Mouse (Mus musculus) hindbrain, embryonic 13.5 days (tissue): ENCODE measurements around the gene Mettl16. TPM values are rescaled to one million over a fixed set of nuclear protein-coding genes. Genes with fewer than 3 reads are reported as not detected.

Experiments used
- ATAC-seq: fragments of 200-750 bp; cut with Nextera tagmentation; 2 replicates; pipeline ENCODE4 v1.8.0; 2017; ENCODE audit warnings: moderate TSS enrichment; ENCODE audit not compliant: low FRiP score
- H3K27ac ChIP-seq: fragments of 300-500 bp; sonication (generic); 2 replicates; pipeline ENCODE4 v1.5.1; 2015; ENCODE audit warnings: inconsistent platforms, mild to moderate bottlenecking, moderate library complexity
- H3K27me3 ChIP-seq: fragments of 300-500 bp; sonication (generic); 2 replicates; pipeline ENCODE4 v1.6.1; 2015; ENCODE audit warnings: mild to moderate bottlenecking, inconsistent platforms
- H3K36me3 ChIP-seq: fragments of 300-500 bp; sonication (generic); 2 replicates; pipeline ENCODE4 v1.6.1; 2015; ENCODE audit warnings: mild to moderate bottlenecking, inconsistent platforms
- H3K4me1 ChIP-seq: fragments of 300-500 bp; sonication (generic); replicated peaks from 2 replicates; pipeline ENCODE4 v1.6.1; 2015; ENCODE audit warnings: inconsistent platforms
- H3K4me2 ChIP-seq: fragments of 300-500 bp; sonication (generic); 2 replicates; pipeline ENCODE4 v1.6.1; 2015; ENCODE audit warnings: inconsistent platforms, mild to moderate bottlenecking, moderate library complexity
- H3K4me3 ChIP-seq: fragments of 300-500 bp; sonication (generic); 2 replicates; pipeline ENCODE4 v1.5.1; 2015; ENCODE audit warnings: mild to moderate bottlenecking, inconsistent platforms
- H3K9ac ChIP-seq: fragments of 300-500 bp; sonication (generic); 2 replicates; pipeline ENCODE4 v1.6.1; 2015; ENCODE audit warnings: mild to moderate bottlenecking, inconsistent platforms
- H3K9me3 ChIP-seq: fragments of 300-500 bp; sonication (generic); 2 replicates; pipeline ENCODE4 v1.6.1; 2016; ENCODE audit warnings: inconsistent platforms
- WGBS: fragments of 180-500 bp; shearing (Covaris S2); methylation state at CpG from one replicate; pipeline ENCODE4 v1.1.7; 2015; 5-methylcytosine and 5-hydroxymethylcytosine counted together
- polyA plus RNA-seq: library from polyadenylated mRNA; unstranded; fragments of >200 nt; fragmentation: Nextera tagmentation; extraction: Ambion mirVana; gene quantifications from 2 replicates; pipeline ENCODE4 v1.2.1, GENCODE M21; 2015

The Mettl16 gene
- polyA plus RNA-seq, 1 experiment from 2014 or later = 55.4 TPM

DNA sequence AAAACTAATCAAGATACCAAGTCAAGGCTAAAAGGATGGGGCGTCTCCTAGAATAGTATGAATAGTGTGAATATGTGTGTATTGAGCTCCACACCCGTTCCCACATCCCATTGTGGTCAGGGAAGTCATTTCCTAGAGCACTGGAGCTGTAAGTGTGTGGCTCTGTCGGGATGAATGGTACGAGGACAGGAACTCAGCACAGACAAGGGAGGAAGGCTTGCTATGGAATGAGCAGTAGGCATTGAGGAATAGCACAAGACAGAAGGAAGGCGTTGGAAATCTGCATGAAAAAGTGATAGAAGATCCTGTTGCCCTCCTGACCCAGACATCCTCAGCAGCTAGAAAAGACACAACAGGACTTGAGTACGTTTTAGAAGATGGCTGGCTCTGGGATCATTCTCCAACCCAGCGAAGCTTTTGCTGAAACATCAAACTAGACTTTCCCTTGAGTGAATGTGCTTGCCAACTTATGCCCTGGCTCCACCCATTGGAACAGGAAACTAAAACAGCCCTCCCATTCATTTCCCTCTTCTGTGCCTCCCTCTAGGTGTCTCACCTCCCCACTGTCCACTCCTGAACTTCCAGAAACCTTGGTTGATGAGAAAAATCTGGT lies 57.3 kb downstream of the Mettl16 start:
- WGBS = 73% methylated on average over 7 of the region's 7 CpGs
- H3K4me2 ChIP-seq = no peak overlapping the region
- no peak overlapping the region for H3K27ac ChIP-seq
- H3K4me1 ChIP-seq = peaks cover 23% of the 10 kb centered on the region
- no peak overlapping the region for H3K9ac ChIP-seq
- no peaks in the 10 kb centered on the region for H3K27me3 ChIP-seq
- ATAC-seq = no peak
- H3K36me3 ChIP-seq = no peaks in the 10 kb centered on the region
- no peaks in the 10 kb centered on the region for H3K9me3 ChIP-seq
- H3K4me3 ChIP-seq = no peak overlapping the region

DNA sequence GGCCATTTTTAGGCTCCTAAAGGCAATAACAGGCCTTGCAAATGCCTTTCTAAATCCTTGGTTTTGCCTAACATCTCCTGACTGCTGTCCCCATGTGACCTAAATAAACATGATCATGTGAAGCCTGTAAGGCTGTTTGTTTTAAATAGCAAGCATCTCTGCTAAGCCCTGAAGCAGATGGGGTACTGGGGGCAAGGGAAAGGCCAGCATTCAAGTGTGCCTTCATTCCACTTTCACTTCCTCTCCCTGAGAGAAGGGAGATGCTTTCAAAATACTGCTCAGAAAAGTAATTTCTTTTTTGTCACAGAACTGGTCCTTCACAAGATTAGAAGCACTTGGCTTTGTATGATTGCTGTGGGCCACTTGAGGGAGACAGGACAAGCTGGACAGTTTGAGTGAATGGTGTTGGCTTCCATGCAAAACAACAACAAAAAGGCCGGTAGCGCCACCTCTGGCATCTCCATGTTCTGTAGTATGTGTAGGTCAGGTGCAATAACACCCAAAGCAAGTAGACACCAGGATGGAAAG lies 57.8 kb downstream of the Mettl16 start:
- Histone ChIP-seq H3K4me1 (peaks cover 28% of the 10 kb centered on the region), H3K36me3 (no peaks in the 10 kb centered on the region), H3K27ac (no peak overlapping the region), H3K27me3 (no peaks in the 10 kb centered on the region), H3K9ac (no peak overlapping the region), H3K4me3 (no peak overlapping the region; the same call in 1 of the 2 replicates), H3K9me3 (no peaks in the 10 kb centered on the region), H3K4me2 (peak overlapping the region; percentile 80; the same call in 1 of the 2 replicates)
- WGBS = 26% methylated on average over 2 of the region's 2 CpGs
- no peak for ATAC-seq

DNA sequence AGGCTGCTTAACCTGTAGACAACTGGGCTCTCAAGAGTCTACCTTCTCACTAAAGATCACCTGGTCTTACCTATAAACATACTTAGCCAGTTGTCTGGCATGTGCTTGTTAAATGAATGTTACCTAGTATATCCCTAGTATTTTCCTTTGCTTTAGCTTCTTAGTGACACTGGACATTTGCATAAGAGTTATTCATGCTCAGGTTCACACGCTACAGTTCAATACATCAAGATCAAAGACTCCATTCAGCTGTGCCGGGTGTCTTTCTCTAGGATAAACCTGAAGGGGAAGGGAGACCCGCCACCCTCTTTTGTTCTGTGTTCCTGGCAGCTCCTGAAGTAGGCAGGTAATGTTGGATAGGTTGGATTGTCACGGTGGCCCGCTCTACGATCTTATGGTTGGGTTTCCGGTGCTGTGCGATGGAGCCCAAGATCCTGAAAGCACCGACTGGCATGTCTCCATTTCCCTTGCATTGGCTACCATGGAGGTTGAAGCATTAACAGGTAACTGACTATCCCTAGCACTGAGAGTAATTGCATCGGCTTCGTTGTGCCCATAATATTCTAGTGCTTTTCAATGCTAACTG lies 58.4 kb downstream of the Mettl16 start:
- peak overlapping the region; percentile 97; the same call in 1 of the 2 replicates for H3K27ac ChIP-seq
- H3K36me3 ChIP-seq = no peaks in the 10 kb centered on the region
- ATAC-seq = no peak
- peak overlapping the region; percentile 58 for H3K9ac ChIP-seq
- 11% methylated on average over 11 of the region's 11 CpGs for WGBS
- peak overlapping the region; percentile 80 for H3K4me2 ChIP-seq
- H3K4me1 ChIP-seq = peaks cover 34% of the 10 kb centered on the region
- H3K9me3 ChIP-seq = no peaks in the 10 kb centered on the region
- peak overlapping the region; percentile 96 for H3K4me3 ChIP-seq
- H3K27me3 ChIP-seq = no peaks in the 10 kb centered on the region

DNA sequence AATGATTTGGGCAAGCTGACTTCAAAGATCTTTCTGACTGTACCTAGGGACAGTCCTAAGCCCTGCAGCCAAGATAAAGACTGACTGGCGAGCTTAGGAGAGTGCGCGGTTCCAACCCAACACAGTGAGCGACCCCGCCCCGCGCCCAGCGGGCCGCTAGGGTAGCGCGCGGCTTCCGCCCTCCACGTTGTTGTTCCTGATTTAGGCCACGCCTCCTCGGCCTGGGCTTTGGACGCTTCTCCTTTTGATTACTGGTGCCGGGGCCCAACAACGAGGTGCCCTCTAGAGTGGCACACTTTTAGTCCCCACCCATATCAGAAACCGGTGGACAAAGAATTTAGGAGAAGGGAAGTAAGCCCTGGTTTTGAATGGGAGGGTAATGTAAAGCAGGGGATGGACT lies 59.2 kb downstream of the Mettl16 start:
- H3K27ac ChIP-seq = peak overlapping the region; percentile 97
- no peaks in the 10 kb centered on the region for H3K9me3 ChIP-seq
- ATAC-seq = peak; percentile 53
- H3K4me2 ChIP-seq = peak overlapping the region; percentile 80
- H3K4me1 ChIP-seq = peaks cover 42% of the 10 kb centered on the region
- peak overlapping the region; percentile 58 for H3K9ac ChIP-seq
- under 1% methylated on average over 20 of the region's 20 CpGs for WGBS
- H3K4me3 ChIP-seq = peak overlapping the region; percentile 96
- H3K27me3 ChIP-seq = no peaks in the 10 kb centered on the region
- no peaks in the 10 kb centered on the region for H3K36me3 ChIP-seq

DNA sequence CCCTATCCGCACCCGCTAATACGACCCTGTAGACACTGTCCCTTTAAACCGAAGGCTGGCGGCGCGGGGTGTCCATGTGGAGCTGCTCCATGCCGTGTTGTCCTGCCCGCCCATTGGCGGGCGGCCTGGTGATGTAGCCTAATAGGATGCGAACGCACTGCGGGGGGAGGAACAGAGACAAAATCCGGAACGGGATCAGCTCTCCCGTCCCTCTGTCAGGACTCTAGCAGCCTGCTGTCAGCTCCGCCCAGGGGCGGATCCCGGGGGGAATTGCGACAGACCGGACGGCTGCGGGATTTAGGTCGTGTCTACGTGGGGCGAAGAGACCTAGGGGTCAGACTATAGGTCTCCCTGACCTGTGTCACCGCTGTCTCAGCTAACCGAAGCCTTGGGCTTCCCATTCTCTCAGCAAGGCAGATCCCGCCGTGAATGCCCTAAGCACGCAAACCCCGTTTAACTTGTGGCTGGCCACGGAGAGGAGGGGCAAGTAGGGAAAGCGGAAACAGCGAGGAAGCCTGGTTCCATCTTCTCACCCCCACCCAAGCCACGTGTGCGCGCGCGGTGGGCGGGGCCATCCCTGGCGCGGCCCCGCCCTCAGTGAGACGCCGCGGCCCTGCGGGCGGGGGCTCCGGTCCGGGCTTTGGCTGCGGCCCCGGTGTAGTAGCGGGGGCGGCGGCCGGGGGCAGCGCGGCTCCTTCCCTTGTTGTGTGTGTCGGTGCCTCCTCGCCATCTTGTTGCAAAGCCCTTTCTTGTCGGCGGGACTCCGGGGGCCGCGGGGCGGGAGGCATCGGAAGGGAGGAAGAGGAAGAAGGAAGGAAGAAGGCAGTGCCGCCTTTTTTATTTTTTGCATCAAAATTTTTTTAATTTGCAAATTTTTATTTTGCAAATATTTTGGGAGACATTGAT lies 59.9 kb downstream of the Mettl16 start, which contains the start of gene Mnt:
Mnt (plus strand) TSS at position 665 of the 906 bp plus-strand sequence.
- peak; percentile 94 for ATAC-seq
- Histone ChIP-seq H3K36me3 (no peaks in the 10 kb centered on the region), H3K4me1 (peaks cover 46% of the 10 kb centered on the region), H3K27ac (peak within 1 kb of the TSS; percentile 97), H3K4me3 (peak within 1 kb of the TSS; percentile 96), H3K4me2 (peak within 1 kb of the TSS; percentile 80), H3K9me3 (no peaks in the 10 kb centered on the region), H3K9ac (peak within 1 kb of the TSS; percentile 98), H3K27me3 (no peaks in the 10 kb centered on the region)
- under 1% methylated on average over 66 of the region's 70 CpGs for WGBS

DNA sequence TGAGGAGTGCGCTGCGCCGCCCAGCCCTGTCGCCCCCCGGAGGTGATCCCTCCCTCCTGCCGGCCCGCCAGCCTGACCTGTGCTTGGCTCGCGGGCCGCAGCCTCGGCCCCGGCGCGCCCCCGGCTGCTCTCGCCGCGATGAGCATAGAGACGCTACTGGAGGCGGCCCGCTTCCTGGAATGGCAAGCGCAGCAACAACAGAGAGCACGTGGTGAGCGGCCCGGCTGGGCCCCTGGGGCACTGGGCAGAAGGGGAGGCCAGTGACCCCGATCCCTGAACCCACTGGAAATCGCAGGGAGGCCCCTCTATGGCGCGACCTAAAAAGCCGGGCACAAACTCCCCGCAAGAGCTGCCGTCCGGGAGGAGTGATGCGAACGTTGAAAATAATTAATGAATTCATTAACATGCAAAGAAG lies 60.6 kb downstream of the Mettl16 start:
- 0 out of 2 replicates have a peak, but pooled peaks have one; percentile 0 for ATAC-seq

DNA sequence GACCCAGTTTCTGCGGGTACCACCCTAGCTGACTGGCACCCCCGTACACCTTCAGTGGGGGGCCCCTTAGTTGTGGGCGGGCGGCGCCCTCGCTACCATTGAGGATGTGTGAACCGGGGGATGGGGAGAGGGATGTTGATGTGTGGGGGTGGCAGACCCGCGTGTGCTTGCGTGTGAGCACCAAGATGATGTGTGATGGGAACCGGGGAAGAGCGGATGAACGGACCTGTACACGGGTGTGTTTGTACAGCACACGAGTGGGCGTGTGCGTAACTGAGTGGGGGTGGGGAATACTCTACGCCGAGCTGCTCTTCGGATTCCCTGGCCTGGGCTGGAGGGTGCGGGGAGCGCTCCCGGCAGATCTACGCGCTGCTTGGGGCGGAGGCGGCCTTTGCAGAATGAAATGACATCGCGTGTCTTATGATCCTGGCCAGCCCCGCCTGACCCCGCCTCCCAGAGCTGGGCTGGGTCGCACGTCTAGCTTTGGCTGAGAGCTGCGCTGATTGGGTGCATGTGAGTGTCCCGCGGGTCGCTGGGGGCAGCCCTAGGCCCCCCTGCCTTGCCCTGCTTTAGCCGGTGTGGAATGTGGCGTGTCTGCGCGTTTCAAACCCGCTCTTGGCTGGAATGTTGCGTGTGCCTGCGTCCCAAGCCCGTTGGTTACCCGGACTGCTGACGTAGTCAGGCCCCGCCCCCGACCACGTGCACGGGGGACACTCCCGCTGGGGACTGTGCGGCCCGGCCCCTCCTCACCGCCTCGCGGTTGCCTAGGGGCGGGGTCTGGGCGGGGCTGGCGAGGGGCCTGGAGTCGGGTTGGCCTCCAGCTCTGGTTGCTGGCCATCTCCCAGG lies 61.2 kb downstream of the Mettl16 start:
- Histone ChIP-seq H3K36me3 (peaks cover 6% of the 10 kb centered on the region; the same call in 1 of the 2 replicates), H3K27ac (peak overlapping the region; percentile 97), H3K4me2 (peak overlapping the region; percentile 80), H3K4me1 (peaks cover 55% of the 10 kb centered on the region), H3K4me3 (peak overlapping the region; percentile 96), H3K9me3 (no peaks in the 10 kb centered on the region), H3K9ac (peak overlapping the region; percentile 98), H3K27me3 (no peaks in the 10 kb centered on the region)
- peak; percentile 66 for ATAC-seq
- WGBS = under 1% methylated on average over 60 of the region's 61 CpGs

More for the DNA sequence above, 60.6 kb downstream of the Mettl16 start:
- H3K4me3 ChIP-seq = peak overlapping the region; percentile 96
- H3K4me1 ChIP-seq = peaks cover 49% of the 10 kb centered on the region
- H3K27me3 ChIP-seq = no peaks in the 10 kb centered on the region
- H3K36me3 ChIP-seq = no peaks in the 10 kb centered on the region
- H3K27ac ChIP-seq = peak overlapping the region; percentile 97
- 1% methylated on average over 35 of the region's 35 CpGs for WGBS
- peak overlapping the region; percentile 98 for H3K9ac ChIP-seq
- no peaks in the 10 kb centered on the region for H3K9me3 ChIP-seq
- peak overlapping the region; percentile 80 for H3K4me2 ChIP-seq

DNA sequence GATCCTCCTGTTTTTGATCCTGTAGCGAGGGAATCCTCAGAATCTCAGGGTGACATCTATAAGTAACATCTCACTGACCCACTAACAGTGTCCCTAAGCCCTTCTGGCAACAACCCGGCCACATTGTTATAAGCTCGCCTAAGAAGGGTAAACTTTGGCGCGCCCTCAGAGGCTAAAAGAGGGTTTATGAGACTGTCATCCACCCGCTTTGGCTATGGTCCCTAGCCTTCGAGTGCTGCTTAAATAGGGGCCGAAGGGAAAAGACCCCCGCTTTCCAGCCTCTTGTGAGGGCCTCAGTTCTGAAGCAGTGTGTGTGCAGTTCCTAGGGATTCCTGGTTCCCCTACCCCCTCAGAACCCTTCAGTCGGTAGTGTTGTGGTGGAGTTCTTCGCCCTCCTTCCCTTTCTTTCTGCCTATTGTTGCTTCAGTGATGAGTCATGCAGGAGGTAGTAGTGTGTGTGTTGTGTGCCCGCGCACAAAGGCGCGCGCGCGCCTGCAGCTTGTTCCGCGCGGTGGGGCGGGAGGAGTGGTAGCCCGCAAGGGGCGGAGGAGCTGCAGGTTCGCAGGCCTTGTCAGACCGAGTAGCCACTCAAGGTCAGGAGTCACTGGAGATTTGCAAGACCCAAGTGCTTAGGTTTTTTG lies 62.0 kb downstream of the Mettl16 start:
- H3K9me3 ChIP-seq = no peaks in the 10 kb centered on the region
- WGBS = under 1% methylated on average over 26 of the region's 26 CpGs
- ATAC-seq = no peak
- H3K27ac ChIP-seq = peak overlapping the region; percentile 97
- H3K9ac ChIP-seq = peak overlapping the region; percentile 98
- H3K4me1 ChIP-seq = peaks cover 63% of the 10 kb centered on the region
- H3K27me3 ChIP-seq = no peaks in the 10 kb centered on the region
- H3K4me3 ChIP-seq = peak overlapping the region; percentile 96
- peaks cover 9% of the 10 kb centered on the region; the same call in 1 of the 2 replicates for H3K36me3 ChIP-seq
- peak overlapping the region; percentile 80 for H3K4me2 ChIP-seq

DNA sequence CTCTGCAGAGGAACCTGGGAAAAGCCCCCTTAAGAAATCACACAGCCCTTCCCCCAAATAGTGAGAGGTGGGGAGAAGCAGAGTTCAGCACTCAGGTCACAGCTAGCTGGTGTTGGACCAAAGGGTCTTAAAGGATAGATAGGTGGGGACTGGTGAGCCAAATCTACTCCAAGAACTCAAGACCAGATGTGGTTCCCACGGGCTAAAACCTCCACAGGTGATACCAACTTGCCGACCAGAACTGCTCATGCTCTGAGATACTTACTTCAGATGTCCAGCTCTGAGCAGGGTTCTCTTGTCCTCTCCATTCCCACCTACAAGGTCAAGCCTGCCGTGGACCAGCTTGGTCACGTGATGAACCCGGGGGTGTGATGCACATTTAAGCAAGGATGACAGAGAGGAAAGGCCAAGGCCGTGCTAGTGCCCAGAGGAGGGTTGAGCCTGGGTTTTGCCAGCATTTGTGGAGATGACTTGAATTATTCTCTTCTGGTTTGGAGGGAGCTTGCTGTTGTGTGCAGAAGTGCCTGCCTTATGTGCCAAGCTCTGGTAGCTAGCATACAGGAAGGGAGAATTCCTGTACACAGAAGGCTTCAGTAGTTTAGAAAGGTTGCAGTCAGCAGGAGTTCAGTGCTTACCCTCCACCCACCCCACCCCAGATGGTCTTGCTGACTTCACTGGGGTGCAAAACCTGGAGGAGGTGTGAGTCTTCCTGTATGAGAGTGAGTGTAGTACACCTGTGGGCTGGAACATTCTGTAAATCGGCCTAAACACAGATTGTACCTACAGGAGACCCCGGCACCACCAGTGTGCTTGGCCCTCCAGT lies 63.1 kb downstream of the Mettl16 start:
- Histone ChIP-seq H3K9ac (peak overlapping the region; percentile 98), H3K9me3 (no peaks in the 10 kb centered on the region), H3K27ac (peak overlapping the region; percentile 52), H3K27me3 (no peaks in the 10 kb centered on the region), H3K4me1 (peaks cover 69% of the 10 kb centered on the region), H3K36me3 (peaks cover 9% of the 10 kb centered on the region; the same call in 1 of the 2 replicates), H3K4me3 (peak overlapping the region; percentile 96), H3K4me2 (peak overlapping the region; percentile 80)
- WGBS = 84% methylated on average over 8 of the region's 8 CpGs
- no peak for ATAC-seq

DNA sequence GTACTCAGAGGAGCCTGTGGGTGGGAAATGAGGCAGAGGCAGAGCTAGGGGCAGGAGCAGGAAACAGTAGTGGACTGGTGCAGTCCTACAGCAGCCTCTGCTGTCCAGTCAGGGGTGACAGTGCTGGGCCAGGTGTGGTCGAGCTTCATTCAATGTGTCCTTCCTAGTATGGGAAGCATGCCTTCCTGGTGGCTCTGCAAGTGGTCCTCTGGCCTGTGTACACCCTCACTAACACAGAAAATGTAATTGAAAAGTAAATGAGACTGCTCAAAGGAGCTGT lies 63.7 kb downstream of the Mettl16 start:
- Histone ChIP-seq H3K9ac (peak overlapping the region; percentile 98; the same call in 1 of the 2 replicates), H3K4me3 (no peak overlapping the region), H3K36me3 (peaks cover 9% of the 10 kb centered on the region; the same call in 1 of the 2 replicates), H3K27me3 (no peaks in the 10 kb centered on the region), H3K27ac (peak overlapping the region; percentile 52), H3K9me3 (no peaks in the 10 kb centered on the region), H3K4me2 (0 out of 2 replicates have a peak overlapping the region, but pooled peaks have one; percentile 80), H3K4me1 (peaks cover 69% of the 10 kb centered on the region)
- ATAC-seq = no peak
- 73% methylated on average over 1 of the region's 1 CpGs for WGBS
